Mouse (Mus musculus) liver, embryonic 13.5 days (tissue): ENCODE measurements around the gene Acoxl. TPM values are rescaled to one million over a fixed set of nuclear protein-coding genes. Genes with fewer than 3 reads are reported as not detected.
A peak's percentile ranks its signal among the peaks of the same experiment; 100 is the strongest.

ENCODE experiments used
- ATAC-seq: fragments of 200-750 bp; cut with Nextera tagmentation; 2 replicates; pipeline ENCODE4 v1.8.0; 2017; ENCODE audit warnings: low read depth, mild to moderate bottlenecking, moderate number of reproducible peaks, moderate library complexity
- DNase-seq: peaks from one replicate; pipeline ENCODE4 v3.0.0; 2022
- H3K27ac ChIP-seq: fragments of 300-500 bp; sonication (generic); 2 replicates; pipeline ENCODE4 v1.5.1; 2015; ENCODE audit warnings: moderate library complexity, mild to moderate bottlenecking, inconsistent platforms
- H3K27me3 ChIP-seq: fragments of 300-500 bp; sonication (generic); 2 replicates; pipeline ENCODE4 v1.6.1; 2015; ENCODE audit warnings: mild to moderate bottlenecking, inconsistent platforms
- H3K36me3 ChIP-seq: fragments of 300-500 bp; sonication (generic); 2 replicates; pipeline ENCODE4 v1.6.1; 2015; ENCODE audit warnings: mild to moderate bottlenecking, inconsistent platforms
- H3K4me1 ChIP-seq: fragments of 300-500 bp; sonication (generic); replicated peaks from 2 replicates; pipeline ENCODE4 v1.6.1; 2015; ENCODE audit warnings: inconsistent platforms
- H3K4me2 ChIP-seq: fragments of 300-500 bp; sonication (generic); 2 replicates; pipeline ENCODE4 v1.6.1; 2015; ENCODE audit warnings: inconsistent platforms, mild to moderate bottlenecking, moderate library complexity
- H3K4me3 ChIP-seq: fragments of 300-500 bp; sonication (generic); replicated peaks from 2 replicates; pipeline ENCODE4 v1.5.1; 2015; ENCODE audit warnings: mild to moderate bottlenecking, inconsistent platforms
- H3K9ac ChIP-seq: fragments of 300-500 bp; sonication (generic); 2 replicates; pipeline ENCODE4 v1.6.1; 2015; ENCODE audit warnings: mild to moderate bottlenecking, inconsistent platforms
- H3K9me3 ChIP-seq: fragments of 300-500 bp; sonication (generic); replicated peaks from 2 replicates; pipeline ENCODE4 v1.6.1; 2016; ENCODE audit warnings: inconsistent platforms
- WGBS: fragments of 180-500 bp; shearing (Covaris S2); methylation state at CpG from one replicate; pipeline ENCODE4 v1.1.7; 2015; ENCODE audit not compliant: insufficient replicate concordance; 5-methylcytosine and 5-hydroxymethylcytosine counted together
- polyA plus RNA-seq: library from polyadenylated mRNA; unstranded; fragments of >200 nt; fragmentation: Nextera tagmentation; extraction: Ambion mirVana; gene quantifications from 2 replicates; pipeline ENCODE4 v1.2.1, GENCODE M21; 2015

Acoxl gene
- polyA plus RNA-seq, 1 experiment from 2014 or later = not detected

GRCm38 (mm10) chr2:128152845-128153550, 314.3 kb downstream of the Acoxl start:
- no peak overlapping the region for H3K4me2 ChIP-seq
- H3K27me3 ChIP-seq = no peaks in the 10 kb centered on the region
- no peaks in the 10 kb centered on the region for H3K9me3 ChIP-seq
- ATAC-seq (peak; percentile 45), DNase-seq (peak; percentile 17)
- H3K27ac ChIP-seq = peak overlapping the region; percentile 40
- peaks cover 29% of the 10 kb centered on the region for H3K36me3 ChIP-seq
- no peak overlapping the region for H3K4me3 ChIP-seq
- H3K9ac ChIP-seq = peak overlapping the region; percentile 16; the same call in 1 of the 2 replicates
- peaks cover 69% of the 10 kb centered on the region for H3K4me1 ChIP-seq
- 56% methylated on average over 16 of the region's 16 CpGs for WGBS

- Histone ChIP-seq H3K4me3 (no peak overlapping the region), H3K27me3 (no peaks in the 10 kb centered on the region), H3K4me2 (no peak overlapping the region), H3K9ac (peak overlapping the region; percentile 16; the same call in 1 of the 2 replicates), H3K4me1 (peaks cover 73% of the 10 kb centered on the region), H3K36me3 (peaks cover 29% of the 10 kb centered on the region), H3K9me3 (no peaks in the 10 kb centered on the region), H3K27ac (peak overlapping the region; percentile 40; the same call in 1 of the 2 replicates)
- no peak for DNase-seq
- 57% methylated on average over 11 of the region's 11 CpGs for WGBS
- ATAC-seq = no peak
Measured at GRCm38 (mm10) chr2:128153551-128153910, 314.9 kb downstream of the Acoxl start.

GRCm38 (mm10) chr2:128155412-128156066, 316.9 kb downstream of the Acoxl start:
- Histone ChIP-seq H3K27me3 (no peaks in the 10 kb centered on the region), H3K4me1 (peaks cover 86% of the 10 kb centered on the region), H3K27ac (peak overlapping the region; percentile 60), H3K36me3 (peaks cover 28% of the 10 kb centered on the region), H3K4me2 (no peak overlapping the region), H3K9me3 (no peaks in the 10 kb centered on the region), H3K4me3 (no peak overlapping the region), H3K9ac (peak overlapping the region; percentile 28; the same call in 1 of the 2 replicates)
- DNase-seq = no peak
- no peak for ATAC-seq
- WGBS = 92% methylated on average over 13 of the region's 13 CpGs

- H3K27me3 ChIP-seq = no peaks in the 10 kb centered on the region
- H3K27ac ChIP-seq = peak overlapping the region; percentile 60
- no peak for DNase-seq
- H3K9me3 ChIP-seq = no peaks in the 10 kb centered on the region
- 65% methylated on average over 5 of the region's 5 CpGs for WGBS
- peaks cover 85% of the 10 kb centered on the region for H3K4me1 ChIP-seq
- peak overlapping the region; percentile 48 for H3K4me2 ChIP-seq
- ATAC-seq = peak; percentile 13; the same call in 1 of the 2 replicates
- peaks cover 26% of the 10 kb centered on the region for H3K36me3 ChIP-seq
- no peak overlapping the region for H3K4me3 ChIP-seq
- peak overlapping the region; percentile 28; the same call in 1 of the 2 replicates for H3K9ac ChIP-seq
Measured at GRCm38 (mm10) chr2:128156067-128156462, 317.4 kb downstream of the Acoxl start.

- Histone ChIP-seq H3K4me3 (no peak overlapping the region), H3K9ac (peak overlapping the region; percentile 28), H3K27ac (peak overlapping the region; percentile 60), H3K4me1 (peaks cover 78% of the 10 kb centered on the region), H3K9me3 (no peaks in the 10 kb centered on the region), H3K36me3 (peaks cover 27% of the 10 kb centered on the region), H3K27me3 (no peaks in the 10 kb centered on the region), H3K4me2 (peak overlapping the region; percentile 48)
- peak; percentile 91 for ATAC-seq
- 30% methylated on average over 12 of the region's 12 CpGs for WGBS
- peak; percentile 47 for DNase-seq
Measured at GRCm38 (mm10) chr2:128156557-128157412, 318.1 kb downstream of the Acoxl start.

GRCm38 (mm10) chr2:128158734-128159410, 320.2 kb downstream of the Acoxl start:
- WGBS = 74% methylated on average over 17 of the region's 17 CpGs
- DNase-seq (no peak), ATAC-seq (no peak)
- no peak overlapping the region for H3K27ac ChIP-seq
- H3K27me3 ChIP-seq = no peaks in the 10 kb centered on the region
- no peak overlapping the region for H3K4me3 ChIP-seq
- no peaks in the 10 kb centered on the region for H3K9me3 ChIP-seq
- peaks cover 30% of the 10 kb centered on the region for H3K36me3 ChIP-seq
- no peak overlapping the region for H3K4me2 ChIP-seq
- H3K9ac ChIP-seq = no peak overlapping the region
- H3K4me1 ChIP-seq = peaks cover 57% of the 10 kb centered on the region

GRCm38 (mm10) chr2:128159619-128160125, 321.0 kb downstream of the Acoxl start:
- H3K4me2 ChIP-seq = no peak overlapping the region
- ATAC-seq (no peak), DNase-seq (no peak)
- no peaks in the 10 kb centered on the region for H3K27me3 ChIP-seq
- H3K4me1 ChIP-seq = peaks cover 49% of the 10 kb centered on the region
- H3K36me3 ChIP-seq = peaks cover 28% of the 10 kb centered on the region
- H3K4me3 ChIP-seq = no peak overlapping the region
- WGBS = 63% methylated on average over 7 of the region's 7 CpGs
- H3K27ac ChIP-seq = no peak overlapping the region
- no peak overlapping the region for H3K9ac ChIP-seq
- H3K9me3 ChIP-seq = no peaks in the 10 kb centered on the region

GRCm38 (mm10) chr2:128163177-128163576, 324.5 kb downstream of the Acoxl start:
- H3K9ac ChIP-seq = no peak overlapping the region
- no peak overlapping the region for H3K27ac ChIP-seq
- H3K9me3 ChIP-seq = no peaks in the 10 kb centered on the region
- H3K36me3 ChIP-seq = peaks cover 22% of the 10 kb centered on the region
- H3K4me2 ChIP-seq = no peak overlapping the region
- peaks cover 38% of the 10 kb centered on the region for H3K4me1 ChIP-seq
- H3K27me3 ChIP-seq = no peaks in the 10 kb centered on the region
- ATAC-seq = no peak
- DNase-seq = no peak
- no peak overlapping the region for H3K4me3 ChIP-seq
- 75% methylated on average over 8 of the region's 8 CpGs for WGBS

GRCm38 (mm10) chr2:128166623-128167423, 328.1 kb downstream of the Acoxl start:
- H3K27ac ChIP-seq = peak overlapping the region; percentile 73

GRCm38 (mm10) chr2:128167930-128168329, 329.3 kb downstream of the Acoxl start:
- Histone ChIP-seq H3K4me1 (peaks cover 42% of the 10 kb centered on the region), H3K36me3 (no peaks in the 10 kb centered on the region), H3K9me3 (no peaks in the 10 kb centered on the region), H3K9ac (no peak overlapping the region), H3K4me2 (no peak overlapping the region), H3K4me3 (no peak overlapping the region), H3K27me3 (no peaks in the 10 kb centered on the region), H3K27ac (0 out of 2 replicates have a peak overlapping the region, but pooled peaks have one; percentile 73)
- no peak for DNase-seq
- ATAC-seq = no peak
- WGBS = 82% methylated on average over 12 of the region's 12 CpGs

More at GRCm38 (mm10) chr2:128166623-128167423, 328.1 kb downstream of the Acoxl start:
- 46% methylated on average over 13 of the region's 13 CpGs for whole genome bisulfite sequencing
- peak; percentile 63 for DNase-seq
- Histone ChIP-seq H3K27me3 (no peaks in the 10 kb centered on the region), H3K36me3 (0 out of 2 replicates have a peak, but pooled peaks cover 2% of the 10 kb centered on the region), H3K4me1 (peaks cover 39% of the 10 kb centered on the region), H3K9me3 (no peaks in the 10 kb centered on the region), H3K4me3 (no peak overlapping the region), H3K9ac (no peak overlapping the region), H3K4me2 (peak overlapping the region; percentile 13; the same call in 1 of the 2 replicates)
- peak; percentile 90 for ATAC-seq
